Mouse (Mus musculus): ENCODE results near the gene Tfdp1. TPM values are rescaled to one million over a fixed set of nuclear protein-coding genes. Genes with fewer than 3 reads are reported as not detected.
"Not testable (repeated sequence)": the region's sequence is repeated elsewhere in the genome, so short reads cannot be mapped to it uniquely, and the experiment has no call there.

Tfdp1 gene
- 10 to 100 TPM; 70.9 to 75.2 TPM for total RNA-seq (2021)
- long read RNA-seq, transcript Tfdp1-204 (12 exons, 2,511 nt): major isoform, 21 of 77 reads
- long read RNA-seq, transcript Tfdp1-203 (11 exons, 2,421 nt): minor isoform, 6 of 77 reads
- long read RNA-seq, partial matches to known transcripts: 5 of 77 reads
- long read RNA-seq, other reads (novel, unspliced or antisense): 44 of 77 reads

DNA sequence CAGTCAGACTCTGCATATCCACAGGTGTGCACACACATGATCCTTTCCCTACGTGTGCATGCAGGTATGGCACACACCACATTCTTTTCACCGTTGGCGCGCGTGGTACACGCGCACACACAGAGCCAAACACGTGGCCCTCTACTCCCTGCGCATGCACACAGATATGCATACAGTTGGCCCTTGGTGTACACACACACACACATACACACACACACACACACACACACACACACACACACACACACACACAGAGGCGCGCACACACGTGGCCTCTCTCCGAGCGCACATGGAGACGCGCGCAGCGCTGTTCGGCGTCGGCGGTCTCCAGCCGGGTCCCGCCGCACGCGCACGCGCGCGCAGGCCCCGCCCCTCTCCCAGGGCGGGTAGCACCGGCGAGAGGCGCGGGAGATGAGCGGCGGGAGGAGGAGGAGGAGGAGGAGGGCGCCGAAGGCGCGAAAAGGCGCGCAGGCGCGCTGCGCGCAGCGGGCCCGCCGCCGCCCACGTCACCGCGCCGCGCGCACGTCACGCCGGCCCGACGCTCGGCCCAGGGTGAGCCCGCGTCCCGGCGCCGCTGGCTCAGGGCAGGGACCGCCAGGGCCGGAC lies at the start of gene Tfdp1:
Gene Tfdp1, plus strand, starts transcription at position 497 of the 606 bp plus-strand sequence.
- DNase-seq (ENCODE audit: low spot score in 2 of 2): peak; percentile 75 to 83

DNA sequence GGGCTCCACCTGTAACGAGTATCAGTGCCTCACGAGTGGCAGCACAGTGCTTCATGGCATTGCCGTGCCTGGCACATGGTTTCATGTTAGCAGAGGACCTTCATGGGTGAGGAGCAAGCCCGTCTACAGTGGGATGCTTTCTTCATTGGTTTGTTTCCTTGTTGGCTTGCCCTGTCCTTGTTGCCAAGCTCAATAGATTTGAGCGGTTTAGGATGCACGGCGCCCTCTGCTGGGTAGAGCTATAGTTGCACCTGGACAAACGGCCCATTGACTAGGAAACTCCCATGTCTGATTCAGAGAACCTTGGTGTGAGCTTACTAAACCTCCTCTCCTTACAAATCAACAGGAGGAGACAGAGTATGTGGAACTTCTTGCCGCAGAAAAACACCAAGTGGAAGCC lies 46.2 kb upstream of the Tfdp1 start:
- peak; percentile 81 to 83 for DNase-seq (ENCODE audit: low spot score in 2 of 2)

GRCm38 (mm10) chr8:13293677-13294470 lies 44.7 kb upstream of the Tfdp1 start:
- DNase-seq (ENCODE audit: low spot score in 2 of 2): no peak

GRCm38 (mm10) chr8:13299571-13299970 lies 39.0 kb upstream of the Tfdp1 start:
- DNase-seq (ENCODE audit: low spot score in 2 of 2): no peak

DNA sequence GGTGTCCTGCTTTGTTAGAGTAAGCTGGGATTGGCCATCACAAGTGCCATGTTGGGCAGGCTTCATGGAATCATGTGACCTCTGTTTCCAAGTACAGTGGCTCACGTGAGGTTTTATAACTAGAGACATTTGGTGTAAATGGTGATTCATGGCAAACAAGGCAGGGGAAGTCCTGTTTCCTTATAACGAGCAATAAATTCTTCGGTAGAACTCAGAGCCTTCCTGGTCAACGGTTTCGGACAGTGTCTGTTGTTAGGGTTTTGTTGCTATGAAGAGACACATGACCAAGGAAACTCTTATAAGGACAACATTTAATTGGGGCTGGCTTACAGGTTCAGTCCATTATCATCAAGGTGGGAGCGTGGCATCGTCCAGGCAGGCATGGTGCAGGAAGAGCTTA lies 37.5 kb upstream of the Tfdp1 start:
- DNase-seq (ENCODE audit: low spot score in 2 of 2): no peak

DNA sequence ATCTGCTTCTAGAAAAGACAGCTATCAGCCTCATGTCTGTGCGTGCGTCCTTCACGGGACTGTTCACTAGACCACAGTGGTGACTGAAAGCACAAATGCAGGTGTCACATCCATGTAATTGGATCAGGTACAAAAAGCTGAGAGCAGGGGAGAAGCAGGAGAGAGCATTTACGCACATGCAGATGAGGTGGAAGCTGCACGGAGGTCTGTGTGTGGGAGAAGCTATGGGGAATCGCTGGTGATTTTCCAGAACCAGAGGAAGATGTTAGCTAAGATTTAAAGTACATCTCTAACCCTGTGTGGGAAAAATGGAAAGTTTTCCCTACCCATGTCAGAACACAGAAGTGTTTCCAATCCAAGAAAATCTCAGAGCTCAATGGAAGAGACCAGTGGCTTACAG lies 33.1 kb upstream of the Tfdp1 start:
- DNase-seq (ENCODE audit: low spot score in 2 of 2): no peak

DNA sequence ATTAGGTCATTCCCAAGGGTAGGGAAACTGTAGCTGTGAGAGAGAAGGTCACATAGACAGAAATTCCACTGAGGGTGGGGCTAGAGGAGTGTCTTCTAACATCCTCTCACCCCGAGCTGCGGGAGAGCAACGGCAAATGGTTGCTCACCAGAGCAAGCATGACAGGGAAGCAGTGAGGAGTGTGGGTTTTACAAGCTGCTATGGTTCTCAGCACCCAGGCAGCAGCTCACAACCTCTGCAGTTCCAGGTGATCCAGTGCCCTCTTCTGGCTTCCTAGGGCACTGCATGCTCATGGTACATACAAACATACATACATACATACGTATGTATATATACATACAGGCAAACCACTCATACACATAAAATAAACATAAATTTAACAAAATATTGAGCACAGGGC lies 32.7 kb upstream of the Tfdp1 start:
- no peak for DNase-seq (ENCODE audit: low spot score in 2 of 2)

GRCm38 (mm10) chr8:13306309-13306909 lies 32.1 kb upstream of the Tfdp1 start:
- DNase-seq (ENCODE audit: low spot score in 2 of 2): no peak

DNA sequence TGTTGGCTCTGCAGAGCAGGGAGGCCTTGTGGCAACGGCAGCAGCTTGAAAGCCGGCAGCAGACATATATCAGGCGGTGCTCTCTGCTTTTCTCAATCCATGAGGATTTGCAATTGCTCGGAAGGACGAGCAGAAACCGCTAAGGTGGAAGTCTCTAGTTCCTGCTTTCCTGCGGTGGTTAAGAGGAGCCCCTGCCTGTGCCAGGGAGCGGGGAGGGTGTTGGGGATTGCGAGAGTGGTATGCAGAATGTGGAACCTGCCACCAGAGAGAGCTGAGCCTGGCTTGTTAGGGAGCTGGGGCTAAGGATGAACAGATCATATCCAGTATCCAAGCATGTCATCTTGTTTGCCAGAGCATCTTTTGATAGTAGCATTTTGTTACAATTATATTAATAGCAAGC lies 31.6 kb upstream of the Tfdp1 start:
- DNase-seq (ENCODE audit: low spot score in 2 of 2): no peak

GRCm38 (mm10) chr8:13314922-13315321 lies 23.6 kb upstream of the Tfdp1 start:
- DNase-seq (ENCODE audit: low spot score in 2 of 2): no peak

DNA sequence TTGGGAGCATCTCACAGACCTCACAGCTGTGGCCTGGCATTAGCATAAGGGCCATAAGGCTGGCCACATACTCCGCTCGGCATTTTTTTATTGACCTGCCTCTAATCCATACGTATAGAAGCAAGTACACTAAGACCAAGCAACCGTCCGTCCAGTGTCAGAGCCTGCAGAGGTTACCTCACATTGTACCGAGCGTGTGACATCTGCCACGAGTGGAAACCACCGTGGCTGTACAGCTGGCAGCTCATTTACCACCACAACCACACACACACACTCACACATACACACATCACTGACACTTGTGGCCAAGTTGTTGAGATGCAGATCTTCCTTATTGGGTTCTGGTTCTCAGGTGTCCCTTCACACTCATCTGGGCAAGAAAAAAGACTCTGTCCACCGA lies 21.9 kb upstream of the Tfdp1 start:
- no peak for DNase-seq (ENCODE audit: low spot score in 2 of 2)

- no peak for DNase-seq (ENCODE audit: low spot score in 2 of 2)
These were observed 12.0 kb upstream of the Tfdp1 start for GRCm38 (mm10) chr8:13326598-13326997.

DNA sequence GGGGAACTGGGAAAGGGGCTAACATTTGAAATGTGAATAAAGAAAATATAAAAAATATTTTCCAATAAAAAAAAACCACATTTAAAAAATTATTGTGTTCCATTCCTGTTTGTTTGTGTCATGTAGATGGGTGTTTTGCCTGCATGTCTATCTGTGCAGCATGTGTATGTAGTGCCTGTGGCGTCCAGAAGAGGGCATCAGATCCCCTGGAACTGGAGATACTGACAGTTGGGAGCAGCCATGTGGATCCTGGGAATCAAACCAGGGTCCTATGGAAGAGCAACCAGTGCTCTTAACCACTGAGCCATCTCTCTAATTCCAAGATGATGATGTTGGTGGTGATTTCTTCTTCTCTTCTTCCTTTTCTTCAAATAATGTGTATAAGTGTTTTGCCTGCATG lies 3.9 kb upstream of the Tfdp1 start:
- no peak for DNase-seq (ENCODE audit: low spot score in 2 of 2)

- not testable (repeated sequence) for DNase-seq (ENCODE audit: low spot score in 2 of 2)
These were observed 1.3 kb upstream of the Tfdp1 start for GRCm38 (mm10) chr8:13337245-13337644.

DNA sequence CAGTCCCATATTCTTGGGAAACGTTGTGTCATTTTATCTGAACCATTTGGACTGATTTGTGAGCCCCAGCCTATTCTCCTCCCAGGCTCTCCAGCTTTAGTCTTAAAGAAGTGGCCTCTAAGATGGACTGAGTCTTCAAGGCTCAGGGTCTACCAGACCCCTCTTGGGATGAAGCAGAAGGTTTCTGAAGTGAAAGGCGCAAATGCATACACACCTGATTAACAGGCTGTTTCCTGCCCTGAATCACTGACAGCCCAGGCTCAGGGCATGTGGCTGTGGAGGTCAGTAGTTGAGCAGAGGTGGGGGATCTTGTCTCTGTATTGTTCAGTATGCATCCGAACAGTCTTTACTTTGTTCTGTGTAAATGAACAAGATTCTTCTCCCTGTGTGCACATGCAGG lies 873 bp upstream of the Tfdp1 start:
- DNase-seq (ENCODE audit: low spot score in 2 of 2): no peak

DNA sequence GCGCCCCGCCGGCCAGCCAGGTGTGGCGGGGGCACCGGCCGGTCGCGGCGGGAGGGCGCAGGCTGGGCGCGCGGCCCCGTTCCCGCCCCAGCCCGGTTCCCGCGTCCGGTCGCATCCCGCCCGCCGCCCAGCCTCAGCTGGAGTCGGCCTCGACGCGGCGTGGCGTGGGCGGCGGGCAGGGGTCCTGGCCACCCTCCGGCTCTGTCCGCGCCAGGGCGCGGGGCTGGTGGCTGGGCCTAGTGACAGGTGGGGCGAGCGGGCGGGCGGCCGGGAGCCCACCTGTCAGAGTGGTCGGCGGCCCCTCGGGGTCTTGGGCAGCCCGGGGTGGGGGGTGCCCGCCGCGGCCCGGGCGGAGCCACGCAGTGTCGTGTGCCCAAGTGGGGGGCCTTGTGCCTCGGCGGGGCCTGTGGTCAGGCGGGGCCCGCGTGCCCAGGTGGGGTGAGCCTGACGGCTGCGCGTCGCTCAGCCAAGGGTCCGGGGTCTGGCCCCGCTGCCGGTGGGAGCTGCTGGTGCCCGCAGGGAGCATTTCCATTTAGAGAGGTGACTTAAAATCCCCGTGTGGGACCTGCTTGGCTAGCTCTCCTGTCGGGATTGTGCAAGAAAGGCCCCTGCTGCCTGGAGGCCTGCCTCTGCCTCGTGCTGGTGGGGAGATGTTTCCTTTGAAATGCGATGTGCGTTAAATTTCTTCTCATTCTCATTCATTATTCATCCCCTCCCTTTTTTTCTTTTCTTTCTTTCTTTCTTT lies 522 bp downstream of the Tfdp1 start:
- DNase-seq (ENCODE audit: low spot score in 2 of 2): peak; percentile 44 to 59

GRCm38 (mm10) chr8:13339646-13339990 lies 1.1 kb downstream of the Tfdp1 start:
- DNase-seq (ENCODE audit: low spot score in 2 of 2): no peak

GRCm38 (mm10) chr8:13340650-13341049 lies 2.1 kb downstream of the Tfdp1 start:
- DNase-seq (ENCODE audit: low spot score in 2 of 2): no peak

- DNase-seq (ENCODE audit: low spot score in 2 of 2): no peak
These were observed 3.8 kb downstream of the Tfdp1 start for GRCm38 (mm10) chr8:13342340-13342739.

- no peak for DNase-seq (ENCODE audit: low spot score in 2 of 2)
These were observed 4.6 kb downstream of the Tfdp1 start for GRCm38 (mm10) chr8:13343134-13343533.

- no peak for DNase-seq (ENCODE audit: low spot score in 2 of 2)
These were observed 11.5 kb downstream of the Tfdp1 start for GRCm38 (mm10) chr8:13350052-13350451.

DNA sequence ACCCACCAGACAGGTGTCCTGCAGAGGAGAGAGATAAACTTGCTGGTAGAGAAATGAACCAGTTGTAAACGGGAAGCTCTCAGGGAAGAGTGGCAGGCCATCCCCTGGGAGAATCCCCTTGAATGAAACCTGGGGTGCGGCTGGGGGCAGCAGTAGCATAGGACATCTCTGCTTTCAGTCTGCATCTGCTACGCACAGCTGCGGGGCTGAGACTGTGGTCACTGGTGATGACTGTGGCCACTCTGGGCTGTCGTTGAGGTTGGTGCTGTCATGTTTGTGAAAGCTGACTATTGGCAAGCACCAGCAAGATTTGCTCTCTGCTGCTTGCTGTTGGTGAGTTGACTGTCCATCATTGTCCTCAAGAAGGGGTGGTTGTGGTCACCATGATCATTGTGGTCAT lies 13.0 kb downstream of the Tfdp1 start:
- DNase-seq (ENCODE audit: low spot score in 2 of 2): no peak

All from layer of hippocampus, postnatal 10 days (tissue).